Mouse (Mus musculus) hindbrain, embryonic 12.5 days (tissue): Measurements from ENCODE around the gene Clec10a. TPM values are rescaled to one million over a fixed set of nuclear protein-coding genes. Genes with fewer than 3 reads are reported as not detected.

Experiments
- ATAC-seq: fragments of 200-750 bp; cut with Nextera tagmentation; 2 replicates; pipeline ENCODE4 v1.8.0; 2017; ENCODE audit warnings: moderate TSS enrichment; ENCODE audit not compliant: low FRiP score
- H3K27ac ChIP-seq: fragments of 300-500 bp; sonication (generic); 2 replicates; pipeline ENCODE4 v1.5.1; 2016; ENCODE audit warnings: mild to moderate bottlenecking
- H3K27me3 ChIP-seq: fragments of 300-500 bp; sonication (generic); 2 replicates; pipeline ENCODE4 v1.6.1; 2016; ENCODE audit warnings: mild to moderate bottlenecking
- H3K36me3 ChIP-seq: fragments of 300-500 bp; sonication (generic); 2 replicates; pipeline ENCODE4 v1.6.1; 2016; ENCODE audit warnings: mild to moderate bottlenecking
- H3K4me1 ChIP-seq: fragments of 300-500 bp; sonication (generic); 2 replicates; pipeline ENCODE4 v1.6.1; 2016
- H3K4me2 ChIP-seq: fragments of 300-500 bp; sonication (generic); replicated peaks from 2 replicates; pipeline ENCODE4 v1.6.1; 2016; ENCODE audit warnings: mild to moderate bottlenecking
- H3K4me3 ChIP-seq: fragments of 300-500 bp; sonication (generic); 2 replicates; pipeline ENCODE4 v1.5.1; 2016; ENCODE audit warnings: mild to moderate bottlenecking
- H3K9ac ChIP-seq: fragments of 300-500 bp; sonication (generic); 2 replicates; pipeline ENCODE4 v1.6.1; 2016; ENCODE audit warnings: mild to moderate bottlenecking, moderate library complexity
- H3K9me3 ChIP-seq: fragments of 300-500 bp; sonication (generic); replicated peaks from 2 replicates; pipeline ENCODE4 v1.6.1; 2016; ENCODE audit warnings: mild to moderate bottlenecking
- WGBS: fragments of 180-500 bp; shearing (Covaris S2); methylation state at CpG from one replicate; pipeline ENCODE4 v1.1.7; 2016; 5-methylcytosine and 5-hydroxymethylcytosine counted together
- polyA plus RNA-seq: library from polyadenylated mRNA; unstranded; fragments of >200 nt; fragmentation: Nextera tagmentation; extraction: Ambion mirVana; gene quantifications from 2 replicates; pipeline ENCODE4 v1.2.1, GENCODE M21; 2016

Clec10a gene
- polyA plus RNA-seq, 1 experiment from 2014 or later, result 0.71 TPM

GRCm38 (mm10) chr11:70211972-70212371 lies 56.0 kb downstream of the Clec10a start:
- Histone ChIP-seq H3K4me1 (peaks cover 16% of the 10 kb centered on the region), H3K36me3 (peaks cover 5% of the 10 kb centered on the region), H3K9me3 (no peaks in the 10 kb centered on the region), H3K27me3 (peaks cover 56% of the 10 kb centered on the region), H3K9ac (no peak overlapping the region), H3K27ac (no peak overlapping the region), H3K4me3 (no peak overlapping the region), H3K4me2 (no peak overlapping the region)
- 78% methylated on average over 6 of the region's 6 CpGs for WGBS
- ATAC-seq, result no peak

- ATAC-seq, result no peak
- no peak within 1 kb of the TSS for H3K27ac ChIP-seq
- H3K4me2 ChIP-seq, result peak within 1 kb of the TSS; percentile 57
- WGBS, result 73% methylated on average over 6 of the region's 6 CpGs
- peaks cover 61% of the 10 kb centered on the region for H3K27me3 ChIP-seq
- H3K36me3 ChIP-seq, result peaks cover 10% of the 10 kb centered on the region
- no peaks in the 10 kb centered on the region for H3K9me3 ChIP-seq
- H3K4me3 ChIP-seq, result no peak within 1 kb of the TSS
- peaks cover 16% of the 10 kb centered on the region for H3K4me1 ChIP-seq
- no peak within 1 kb of the TSS for H3K9ac ChIP-seq
Observed at GRCm38 (mm10) chr11:70212423-70212822, 56.4 kb downstream of the Clec10a start, which contains the start of gene Slc16a11. TSS of gene Slc16a11 (plus strand) at chr11:70212752.

DNA sequence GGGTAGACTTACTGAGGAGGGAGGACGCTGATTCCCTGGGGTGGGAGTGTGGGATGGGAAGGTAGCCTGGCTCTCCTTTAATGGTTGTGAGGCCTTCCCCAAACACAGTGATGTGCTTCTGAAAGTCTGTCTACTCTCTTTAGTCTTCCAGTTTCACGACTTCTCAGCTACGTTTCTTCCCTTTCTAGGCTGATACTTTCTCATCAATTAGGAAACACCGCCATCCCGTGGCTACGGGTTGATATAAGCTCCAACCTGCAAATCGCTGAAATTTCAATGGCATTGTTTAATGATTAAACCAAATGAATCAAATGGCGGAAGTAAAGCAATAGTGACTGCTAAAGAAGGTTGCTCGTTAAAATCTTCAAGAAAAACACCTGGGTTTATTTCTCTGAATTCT lies 56.9 kb downstream of the Clec10a start:
- no peak for ATAC-seq
- peaks cover 16% of the 10 kb centered on the region for H3K4me1 ChIP-seq
- no peak overlapping the region for H3K27ac ChIP-seq
- H3K4me3 ChIP-seq, result no peak overlapping the region
- H3K36me3 ChIP-seq, result peaks cover 15% of the 10 kb centered on the region
- H3K9ac ChIP-seq, result no peak overlapping the region
- WGBS, result 19% methylated on average over 9 of the region's 9 CpGs
- peaks cover 65% of the 10 kb centered on the region for H3K27me3 ChIP-seq
- H3K9me3 ChIP-seq, result no peaks in the 10 kb centered on the region
- no peak overlapping the region for H3K4me2 ChIP-seq

DNA sequence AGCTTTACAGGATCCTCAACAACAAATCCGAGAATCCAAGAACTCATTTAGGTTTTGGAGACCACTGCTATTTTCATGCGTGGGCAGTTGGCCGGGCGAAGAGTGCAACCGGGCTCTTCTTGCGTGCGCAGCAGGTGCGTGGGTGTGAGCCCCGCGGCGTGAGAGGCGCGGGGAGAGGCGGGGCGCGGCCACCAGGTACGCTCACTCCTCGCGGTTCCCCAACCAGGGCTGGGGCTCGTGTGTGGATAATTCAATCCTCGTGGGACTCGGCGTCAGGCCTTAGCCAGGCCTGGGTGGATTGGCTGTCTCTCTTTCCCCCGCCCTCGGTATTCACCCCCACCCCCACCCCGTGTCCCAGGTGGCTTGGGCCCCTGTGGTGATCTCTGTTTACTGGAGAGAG lies 57.7 kb downstream of the Clec10a start:
- Histone ChIP-seq H3K4me2 (peak overlapping the region; percentile 57), H3K27me3 (peaks cover 68% of the 10 kb centered on the region), H3K4me1 (peaks cover 20% of the 10 kb centered on the region), H3K4me3 (peak overlapping the region; percentile 33), H3K27ac (no peak overlapping the region), H3K9me3 (no peaks in the 10 kb centered on the region), H3K9ac (peak overlapping the region; percentile 59), H3K36me3 (peaks cover 19% of the 10 kb centered on the region)
- 7% methylated on average over 26 of the region's 26 CpGs for WGBS
- ATAC-seq, result peak; percentile 20; the same call in 1 of the 2 replicates

GRCm38 (mm10) chr11:70214191-70214855 lies 58.3 kb downstream of the Clec10a start:
- peaks cover 68% of the 10 kb centered on the region for H3K27me3 ChIP-seq
- peak overlapping the region; percentile 33 for H3K4me3 ChIP-seq
- H3K4me1 ChIP-seq, result peaks cover 26% of the 10 kb centered on the region
- H3K4me2 ChIP-seq, result peak overlapping the region; percentile 57
- H3K27ac ChIP-seq, result no peak overlapping the region
- peaks cover 21% of the 10 kb centered on the region for H3K36me3 ChIP-seq
- peak overlapping the region; percentile 59 for H3K9ac ChIP-seq
- peak; percentile 38; the same call in 1 of the 2 replicates for ATAC-seq
- WGBS, result under 1% methylated on average over 46 of the region's 46 CpGs
- no peaks in the 10 kb centered on the region for H3K9me3 ChIP-seq

DNA sequence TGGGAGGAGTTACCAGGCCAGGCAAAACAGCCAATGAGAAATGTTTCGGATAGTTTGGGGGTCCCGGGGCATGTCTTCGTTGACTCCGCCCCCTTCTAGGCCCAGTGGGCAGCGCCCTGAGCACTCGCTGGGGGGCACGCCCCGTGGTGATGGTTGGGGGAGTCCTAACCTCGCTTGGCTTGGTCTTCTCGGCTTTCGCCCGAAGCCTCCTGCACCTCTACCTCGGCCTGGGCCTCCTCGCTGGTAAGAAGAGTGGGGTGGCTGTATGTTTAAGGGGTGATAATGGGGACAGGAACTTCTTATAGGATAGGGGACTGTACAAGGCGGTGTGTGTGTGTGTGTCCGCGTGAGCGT lies 58.8 kb downstream of the Clec10a start:
- Histone ChIP-seq H3K4me1 (peaks cover 31% of the 10 kb centered on the region), H3K27me3 (peaks cover 68% of the 10 kb centered on the region), H3K36me3 (peaks cover 21% of the 10 kb centered on the region), H3K4me2 (peak overlapping the region; percentile 57), H3K9ac (peak overlapping the region; percentile 59; the same call in 1 of the 2 replicates), H3K4me3 (peak overlapping the region; percentile 33), H3K9me3 (no peaks in the 10 kb centered on the region), H3K27ac (no peak overlapping the region)
- 6% methylated on average over 18 of the region's 18 CpGs for WGBS
- ATAC-seq, result no peak; the same call in 1 of the 2 replicates

DNA sequence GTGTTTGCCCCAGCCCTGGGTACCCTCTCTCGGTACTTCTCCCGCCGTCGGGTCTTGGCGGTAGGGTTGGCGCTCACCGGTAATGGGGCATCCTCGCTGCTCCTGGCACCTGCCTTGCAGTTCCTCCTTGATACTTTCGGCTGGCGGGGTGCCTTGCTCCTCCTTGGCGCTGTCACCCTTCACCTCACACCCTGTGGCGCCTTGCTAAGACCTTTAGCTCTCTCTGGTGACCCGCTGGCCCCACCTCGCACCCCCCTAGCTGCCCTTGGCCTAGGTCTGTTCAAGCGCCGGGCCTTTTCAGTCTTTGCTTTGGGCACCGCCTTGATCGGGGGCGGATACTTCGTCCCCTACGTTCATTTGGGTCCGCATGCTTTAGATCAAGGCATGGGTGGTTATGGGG lies 59.3 kb downstream of the Clec10a start:
- Histone ChIP-seq H3K4me2 (no peak overlapping the region), H3K4me1 (peaks cover 35% of the 10 kb centered on the region), H3K27me3 (peaks cover 68% of the 10 kb centered on the region), H3K9ac (no peak overlapping the region), H3K36me3 (peaks cover 21% of the 10 kb centered on the region), H3K27ac (no peak overlapping the region), H3K9me3 (no peaks in the 10 kb centered on the region), H3K4me3 (peak overlapping the region; percentile 33)
- no peak for ATAC-seq
- 7% methylated on average over 22 of the region's 22 CpGs for WGBS

GRCm38 (mm10) chr11:70216103-70216502 lies 60.1 kb downstream of the Clec10a start:
- Histone ChIP-seq H3K27ac (no peak overlapping the region), H3K36me3 (peaks cover 21% of the 10 kb centered on the region), H3K27me3 (peaks cover 66% of the 10 kb centered on the region), H3K4me3 (no peak overlapping the region), H3K4me1 (peaks cover 35% of the 10 kb centered on the region), H3K9ac (no peak overlapping the region), H3K9me3 (no peaks in the 10 kb centered on the region), H3K4me2 (no peak overlapping the region)
- no peak for ATAC-seq
- 61% methylated on average over 2 of the region's 3 CpGs for WGBS

DNA sequence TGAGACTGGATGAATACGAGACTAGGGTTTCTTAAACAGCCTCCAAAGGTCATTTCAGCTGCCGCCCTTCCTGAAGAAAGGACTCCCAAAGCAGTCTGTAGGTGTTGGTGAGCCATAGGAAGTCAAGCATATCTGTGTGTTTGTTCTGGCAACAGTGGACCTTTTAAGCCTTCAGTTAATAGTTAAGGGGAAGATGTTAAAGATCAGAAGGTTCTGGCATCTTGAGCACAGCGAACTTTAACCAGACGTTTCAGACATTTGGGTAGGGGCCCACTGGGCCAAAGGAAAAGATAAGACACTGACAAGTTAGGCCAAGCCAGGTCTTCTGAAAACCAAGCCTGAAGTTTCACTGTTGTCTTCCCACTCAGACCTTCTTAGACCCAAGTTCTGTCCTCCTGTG lies 62.0 kb downstream of the Clec10a start:
- Histone ChIP-seq H3K27me3 (peaks cover 51% of the 10 kb centered on the region), H3K4me3 (no peak overlapping the region), H3K36me3 (peaks cover 21% of the 10 kb centered on the region), H3K9ac (no peak overlapping the region), H3K9me3 (no peaks in the 10 kb centered on the region), H3K27ac (no peak overlapping the region), H3K4me2 (no peak overlapping the region), H3K4me1 (peaks cover 47% of the 10 kb centered on the region)
- no peak for ATAC-seq
- 92% methylated on average over 4 of the region's 4 CpGs for WGBS

DNA sequence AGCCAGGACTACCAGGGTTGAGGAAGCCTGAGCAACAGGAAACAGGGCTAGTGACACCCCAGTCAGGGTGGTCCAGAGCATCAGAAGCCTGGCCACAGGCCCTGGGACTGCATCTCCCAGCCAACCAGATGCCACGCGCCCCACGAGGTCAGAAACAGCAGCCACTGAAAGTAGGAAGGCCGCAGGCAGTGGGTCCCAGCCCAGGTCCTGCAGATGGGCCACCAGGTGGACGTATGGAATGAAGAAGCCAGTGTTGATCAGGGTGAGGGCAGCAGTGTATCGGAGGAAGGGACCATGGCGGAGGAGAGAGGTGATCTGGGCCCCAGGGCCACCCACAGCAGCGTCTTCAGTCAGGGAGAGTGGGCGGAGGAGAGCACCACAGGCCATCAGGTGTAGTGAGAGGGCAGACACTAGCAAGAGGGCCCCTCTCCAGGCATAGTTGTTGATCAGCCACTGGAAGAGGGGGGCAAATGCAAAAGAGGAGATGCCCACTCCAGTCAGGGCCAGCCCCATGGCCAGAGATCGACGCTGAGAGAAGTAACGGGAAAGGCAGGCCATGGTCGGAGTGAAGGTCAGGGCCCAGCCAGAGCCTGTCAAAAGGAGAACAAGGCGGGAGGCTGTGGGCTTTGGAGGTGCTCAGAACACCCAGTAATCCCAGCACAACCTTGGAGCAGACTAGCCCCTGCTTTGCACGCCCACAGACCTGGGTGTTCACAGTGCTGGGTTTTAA lies 62.9 kb downstream of the Clec10a start:
- Histone ChIP-seq H3K4me3 (peak overlapping the region; percentile 53; the same call in 1 of the 2 replicates), H3K9me3 (no peaks in the 10 kb centered on the region), H3K27ac (no peak overlapping the region), H3K27me3 (peaks cover 48% of the 10 kb centered on the region), H3K36me3 (peaks cover 21% of the 10 kb centered on the region), H3K4me1 (peaks cover 43% of the 10 kb centered on the region), H3K4me2 (peak overlapping the region; percentile 86), H3K9ac (peak overlapping the region; percentile 75; the same call in 1 of the 2 replicates)
- no peak for ATAC-seq
- 89% methylated on average over 15 of the region's 15 CpGs for WGBS

DNA sequence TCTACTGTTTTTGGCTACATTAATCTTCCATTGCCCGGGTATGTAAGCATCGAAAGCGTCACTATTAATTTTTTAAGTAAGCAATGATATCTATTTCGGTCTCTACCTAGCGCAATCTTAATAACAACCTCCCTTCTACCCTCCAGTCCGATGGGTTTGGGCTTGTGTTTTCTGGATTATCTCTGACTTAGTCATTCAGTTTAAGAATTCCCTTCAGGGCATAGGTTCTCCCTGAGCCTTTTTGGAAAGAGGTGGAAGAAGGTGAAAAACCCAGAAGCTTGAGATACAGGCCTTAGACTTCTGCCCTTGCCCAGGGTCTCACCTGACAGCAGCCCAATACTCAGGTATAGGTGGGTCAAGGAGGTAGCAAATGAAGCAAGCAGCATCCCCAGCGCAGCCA lies 63.9 kb downstream of the Clec10a start:
- Histone ChIP-seq H3K4me2 (peak overlapping the region; percentile 86), H3K36me3 (peaks cover 21% of the 10 kb centered on the region), H3K4me3 (peak overlapping the region; percentile 53), H3K27me3 (peaks cover 48% of the 10 kb centered on the region), H3K9ac (peak overlapping the region; percentile 75), H3K4me1 (peaks cover 33% of the 10 kb centered on the region), H3K9me3 (no peaks in the 10 kb centered on the region), H3K27ac (peak overlapping the region; percentile 84)
- no peak for ATAC-seq
- WGBS, result 54% methylated on average over 7 of the region's 7 CpGs

DNA sequence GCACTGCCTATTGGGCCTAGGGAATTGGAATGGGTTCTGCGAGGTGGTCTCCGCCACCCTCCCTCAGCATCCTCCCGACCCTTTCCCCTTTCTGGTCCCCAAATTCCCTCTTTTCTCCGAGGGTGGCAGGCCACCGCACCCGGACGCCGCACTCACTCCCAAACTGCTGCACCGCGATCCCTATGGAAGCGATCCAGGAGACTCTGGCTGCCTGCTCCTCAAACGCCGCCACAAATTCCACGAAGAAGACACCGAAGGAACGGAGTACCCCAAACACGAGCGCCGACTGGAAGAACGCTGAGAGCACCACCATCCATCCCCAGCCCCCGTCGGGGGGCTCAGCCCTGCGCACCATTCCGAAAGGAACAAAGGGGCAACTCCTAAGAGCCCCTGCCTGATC lies 64.3 kb downstream of the Clec10a start:
- Histone ChIP-seq H3K27me3 (peaks cover 48% of the 10 kb centered on the region), H3K9me3 (no peaks in the 10 kb centered on the region), H3K9ac (peak overlapping the region; percentile 75), H3K36me3 (peaks cover 21% of the 10 kb centered on the region), H3K4me1 (peaks cover 30% of the 10 kb centered on the region), H3K27ac (peak overlapping the region; percentile 84), H3K4me2 (peak overlapping the region; percentile 86), H3K4me3 (peak overlapping the region; percentile 53)
- no peak for ATAC-seq
- WGBS, result 1% methylated on average over 24 of the region's 24 CpGs
